ENCODE assay signal across 9 mouse cellular contexts in genomic region chr5:34957015-34957414, GRCm38 (mm10). TPM values are rescaled to one million over a fixed set of nuclear protein-coding genes. Genes with fewer than 3 reads are reported as not detected.
DNase-seq lines count a peak whose midpoint lies in the region; ATAC-seq and TF ChIP-seq lines count a peak whose summit lies in the region.
"Had no signal": no experiment of that assay in that cellular context is flagged by ENCODE, and none has a peak within 500 bp of the region (broad histone marks: within the 10 kb centered on the region; RNA-seq: fewer than 3 reads in every experiment).

No protein-coding gene starts in this region.

- H3K9me3 ChIP-seq in midbrain, embryonic 14.5 days (ENCODE audit: control insufficient read depth, low read length) = no peaks in the 10 kb centered on the region
- peaks cover 12% of the 10 kb centered on the region; the same call in 1 of the 2 replicates for H3K9me3 ChIP-seq in midbrain, embryonic 10.5 days (replicated peaks)
- H3K9me3 ChIP-seq in limb, embryonic 10.5 days (replicated peaks) = no peaks in the 10 kb centered on the region

- H3K27ac ChIP-seq in gastrocnemius, adult 2 months = no peak overlapping the region
- peak overlapping the region; percentile 49; the same call in 1 of the 2 replicates for H3K27ac ChIP-seq in midbrain, embryonic 14.5 days (replicated peaks; ENCODE audit: low read depth, low read length)
- no peak overlapping the region for H3K27ac ChIP-seq in midbrain, embryonic 10.5 days (replicated peaks)
- H3K27ac ChIP-seq in limb, embryonic 10.5 days = peak overlapping the region; percentile 30; the same call in 1 of the 2 replicates
- H3K27ac ChIP-seq: limb, embryonic 13.5 days had no signal

- H3K27me3 ChIP-seq in midbrain, embryonic 14.5 days (ENCODE audit: control insufficient read depth, insufficient read depth, low read length) = no peaks in the 10 kb centered on the region
- H3K27me3 ChIP-seq in midbrain, embryonic 10.5 days (ENCODE audit: low read depth, poor library complexity, severe bottlenecking) = no peaks in the 10 kb centered on the region
- H3K27me3 ChIP-seq in limb, embryonic 10.5 days (ENCODE audit: low read depth, poor library complexity, severe bottlenecking) = no peaks in the 10 kb centered on the region
- H3K27me3 ChIP-seq: limb, embryonic 13.5 days had no signal

- peak overlapping the region; percentile 4; the same call in 1 of the 2 replicates for H3K4me2 ChIP-seq in midbrain, embryonic 14.5 days (ENCODE audit: low read length)
- H3K4me2 ChIP-seq: limb, embryonic 13.5 days had no signal

- H3K4me1 ChIP-seq in midbrain, embryonic 14.5 days (ENCODE audit: control insufficient read depth, insufficient read depth, low read length) = peaks cover 39% of the 10 kb centered on the region
- peaks cover 63% of the 10 kb centered on the region for H3K4me1 ChIP-seq in midbrain, embryonic 10.5 days
- peaks cover 39% of the 10 kb centered on the region for H3K4me1 ChIP-seq in limb, embryonic 10.5 days

- DNase-seq in gastrocnemius, adult 2 months = peak; percentile 57
- no peak for DNase-seq in gastrocnemius, postnatal 4 days (ENCODE audit: low spot score in 2 of 2)
- peak; percentile 52 for DNase-seq in midbrain, embryonic 14.5 days
- DNase-seq in midbrain, embryonic 10.5 days (ENCODE audit: low spot score) = no peak
- DNase-seq in limb, embryonic 10.5 days (ENCODE audit: low spot score) = no peak
- peak; percentile 61 for DNase-seq in skeletal muscle tissue, adult 2 months (ENCODE audit: low read depth, low spot score)
- DNase-seq in kidney, postnatal 4 days = no peak

- intact Hi-C loops in gastrocnemius, adult 2 months (cut with DNase I) = no loop called here

- no peak overlapping the region for H3K9ac ChIP-seq in midbrain, embryonic 14.5 days (replicated peaks; ENCODE audit: low read length)
- H3K9ac ChIP-seq: limb, embryonic 13.5 days had no signal

- H3K36me3 ChIP-seq in midbrain, embryonic 14.5 days (ENCODE audit: control insufficient read depth, insufficient read depth, low read length) = no peaks in the 10 kb centered on the region
- peaks cover 72% of the 10 kb centered on the region for H3K36me3 ChIP-seq in midbrain, embryonic 10.5 days
- peaks cover 51% of the 10 kb centered on the region for H3K36me3 ChIP-seq in limb, embryonic 10.5 days

- no peak overlapping the region for H3K4me3 ChIP-seq in gastrocnemius, adult 2 months
- H3K4me3 ChIP-seq in midbrain, embryonic 14.5 days (replicated peaks; ENCODE audit: low read depth, low read length) = no peak overlapping the region
- no peak overlapping the region for H3K4me3 ChIP-seq in midbrain, embryonic 10.5 days
- H3K4me3 ChIP-seq in limb, embryonic 10.5 days = no peak overlapping the region
- H3K4me3 ChIP-seq: limb, embryonic 13.5 days had no signal

- no peak; the same call in 1 of the 2 replicates for ATAC-seq in midbrain, embryonic 14.5 days (ENCODE audit: low FRiP score, low TSS enrichment)
- no peak for ATAC-seq in erythroblast, adult 5-6 weeks (replicated peaks; ENCODE audit: low FRiP score, poor library complexity, severe bottlenecking)

- 61% methylated on average over 2 of the region's 2 CpGs for WGBS in midbrain, embryonic 14.5 days
- WGBS in midbrain, embryonic 10.5 days = 89% methylated on average over 2 of the region's 2 CpGs
- WGBS in limb, embryonic 10.5 days = 90% methylated on average over 2 of the region's 2 CpGs

- no peak for TF ChIP-seq CTCF in gastrocnemius, adult 2 months (IDR thresholded peaks at IDR 0.05)

RNA-seq across cellular contexts. Expression of gene Rgs12, which starts 7.8 kb away (rescaled TPM):
- 1 to 10 TPM; 2.2 to 3.0 TPM for total RNA-seq in gastrocnemius, adult 2 months (2021)
- total RNA-seq in gastrocnemius, postnatal 4 days (2021) = 10 to 100 TPM; 34.7 to 35.2 TPM
- polyA plus RNA-seq in midbrain, embryonic 14.5 days (2014; fragmentation: Nextera tagmentation; extraction: Ambion mirVana) = 42.7 and 44.3 TPM in 2 replicates
- polyA plus RNA-seq in midbrain, embryonic 10.5 days (2016; fragmentation: Nextera tagmentation; extraction: Ambion mirVana) = 62.9 and 74.4 TPM in 2 replicates
- 42.7 and 53.8 TPM in 2 replicates for polyA plus RNA-seq in limb, embryonic 10.5 days (2016; fragmentation: Nextera tagmentation; extraction: Ambion mirVana)
- 6.7 and 13.6 TPM in 2 replicates for total RNA-seq in erythroblast, adult 5-6 weeks (2015; ENCODE audit: low replicate concordance)
- 23.3 and 25.0 TPM in 2 replicates for total RNA-seq in erythroblast, adult 5-6 weeks (2017; ENCODE audit: low replicate concordance)

RNA-seq across cellular contexts. Expression of gene Msantd1, which starts 49.2 kb away (rescaled TPM):
- 1 to 10 TPM in 1 of 2 experiments, under 1 TPM in 1; 0.33 to 1.1 TPM for total RNA-seq in gastrocnemius, adult 2 months (2021)
- 1 to 10 TPM in 1 of 2 experiments, under 1 TPM in 1; 0.93 to 1.5 TPM for total RNA-seq in gastrocnemius, postnatal 4 days (2021)
- polyA plus RNA-seq in midbrain, embryonic 14.5 days (2014; fragmentation: Nextera tagmentation; extraction: Ambion mirVana) = 3.1 and 4.8 TPM in 2 replicates
- polyA plus RNA-seq in midbrain, embryonic 10.5 days (2016; fragmentation: Nextera tagmentation; extraction: Ambion mirVana) = 0.47 and 0.49 TPM in 2 replicates
- 0.25 and 0.46 TPM in 2 replicates for polyA plus RNA-seq in limb, embryonic 10.5 days (2016; fragmentation: Nextera tagmentation; extraction: Ambion mirVana)
- total RNA-seq in erythroblast, adult 5-6 weeks (2015; ENCODE audit: low replicate concordance) = not detected in 2 replicates
- 8.2 TPM in 1 of 2 replicates, not detected in the other for total RNA-seq in erythroblast, adult 5-6 weeks (2017; ENCODE audit: low replicate concordance)

Comparison
In these comparisons a context has a peak if more than half of its experiments do, and no peak if none do; other contexts are left out.
1. DNase-seq: peak in gastrocnemius, adult 2 months (single experiment), midbrain, embryonic 14.5 days (single experiment) and skeletal muscle tissue, adult 2 months (single experiment); none in gastrocnemius, postnatal 4 days (0 of 2), midbrain, embryonic 10.5 days (single experiment), limb, embryonic 10.5 days (single experiment) and kidney, postnatal 4 days (0 of 2).
2. H3K27ac ChIP-seq: peak in midbrain, embryonic 14.5 days (single experiment) and limb, embryonic 10.5 days (single experiment); none in gastrocnemius, adult 2 months (single experiment) and midbrain, embryonic 10.5 days (single experiment).